Mouse (Mus musculus): ENCODE results near the gene Gm10715.
"Not testable (repeated sequence)": the region's sequence is repeated elsewhere in the genome, so short reads cannot be mapped to it uniquely, and the experiment has no call there.

The Gm10715 gene

GRCm38 (mm10) chr9:3036577-3036976 is at the start of gene Gm10715:
Gene Gm10715 (plus strand): TSS chr9:3036877.
- DNase-seq (ENCODE audit: low read depth, low spot score) = not testable (repeated sequence)

DNA sequence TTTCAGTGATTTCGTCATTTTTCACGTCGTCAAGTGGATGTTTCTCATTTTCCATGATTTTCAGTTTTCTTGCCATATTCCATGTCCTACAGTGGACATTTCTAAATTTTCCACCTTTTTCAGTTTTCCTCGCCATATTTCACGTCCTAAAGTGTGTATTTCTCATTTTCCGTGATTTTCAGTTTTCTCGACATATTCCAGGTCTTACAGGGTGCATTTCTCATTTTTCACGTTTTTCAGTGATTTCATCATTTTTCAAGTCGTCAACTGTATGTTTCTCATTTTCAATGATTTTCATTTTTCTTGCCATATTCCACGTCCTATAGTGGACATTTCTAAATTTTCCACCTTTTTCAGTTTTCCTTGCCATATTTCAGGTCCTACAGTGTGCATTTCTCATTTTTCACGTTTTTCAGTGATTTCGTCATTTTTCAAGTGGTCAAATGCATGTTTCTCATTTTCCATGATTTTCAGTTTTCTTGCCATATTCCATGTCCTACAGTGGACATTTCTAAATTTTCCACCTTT is 36.2 kb upstream of the Gm10715 start, which contains the start of gene Gm10722:
Gm10722 (plus strand) TSS at position 478 of the 528 bp plus-strand sequence.
- DNase-seq (ENCODE audit: low read depth, low spot score) = not testable (repeated sequence)

- not testable (repeated sequence) for DNase-seq (ENCODE audit: low read depth, low spot score)
These were observed 35.7 kb upstream of the Gm10715 start for GRCm38 (mm10) chr9:3001006-3001405.

- DNase-seq (ENCODE audit: low read depth, low spot score) = not testable (repeated sequence)
These were observed 34.6 kb upstream of the Gm10715 start for GRCm38 (mm10) chr9:3001948-3002659.

DNA sequence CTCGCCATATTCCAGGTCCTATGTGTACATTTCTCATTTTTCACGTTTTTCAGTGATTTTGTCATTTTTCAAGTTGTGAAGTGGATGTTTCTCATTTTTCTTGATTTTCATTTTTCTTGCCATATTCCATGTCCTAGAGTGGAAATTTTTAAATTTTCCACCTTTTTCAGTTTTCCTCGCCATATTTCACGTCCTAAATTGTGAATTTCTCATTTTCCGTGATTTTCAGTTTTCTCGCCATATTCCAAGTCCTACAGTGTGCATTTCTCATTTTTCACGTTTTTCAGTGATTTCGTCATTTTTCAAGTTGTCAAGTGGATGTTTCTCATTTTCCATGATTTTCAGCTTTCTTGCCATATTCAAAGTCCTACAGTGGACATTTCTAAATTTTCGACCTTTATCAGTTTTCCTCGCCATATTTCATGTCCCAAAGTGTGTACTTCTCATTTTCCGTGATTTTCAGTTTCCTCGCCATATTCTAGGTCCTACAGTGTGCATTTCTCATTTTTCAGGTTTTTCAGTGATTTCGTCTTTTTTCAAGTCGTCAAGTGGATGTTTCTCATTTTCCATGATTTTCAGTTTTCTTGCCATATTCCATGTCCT is 33.8 kb upstream of the Gm10715 start, which contains the start of gene Gm11168:
Gm11168 (plus strand) TSS at position 553 of the 603 bp plus-strand sequence.
- DNase-seq (ENCODE audit: low read depth, low spot score) = not testable (repeated sequence)

DNA sequence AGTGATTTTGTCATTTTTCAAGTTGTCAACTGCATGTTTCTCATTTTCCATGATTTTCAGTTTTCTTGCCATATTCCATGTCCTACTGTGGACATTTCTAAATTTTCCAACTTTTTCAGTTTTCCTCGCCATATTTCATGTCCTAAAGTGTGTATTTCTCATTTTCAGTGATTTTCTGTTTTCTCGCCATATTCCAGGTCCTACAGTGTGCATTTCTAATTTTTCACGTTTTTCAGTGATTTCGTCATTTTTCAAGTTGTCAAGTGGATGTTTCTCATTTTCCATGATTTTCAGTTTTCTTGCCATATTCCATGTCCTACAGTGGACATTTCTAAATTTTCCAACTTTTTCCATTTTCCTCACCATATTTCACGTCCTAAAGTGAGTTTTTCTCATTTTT is 30.5 kb upstream of the Gm10715 start:
- not testable (repeated sequence) for DNase-seq (ENCODE audit: low read depth, low spot score)

GRCm38 (mm10) chr9:3006636-3007035 is 30.0 kb upstream of the Gm10715 start:
- not testable (repeated sequence) for DNase-seq (ENCODE audit: low read depth, low spot score)

GRCm38 (mm10) chr9:3007272-3007671 is 29.4 kb upstream of the Gm10715 start:
- not testable (repeated sequence) for DNase-seq (ENCODE audit: low read depth, low spot score)

GRCm38 (mm10) chr9:3009331-3009730 is 27.3 kb upstream of the Gm10715 start:
- DNase-seq (ENCODE audit: low read depth, low spot score) = not testable (repeated sequence)

GRCm38 (mm10) chr9:3012054-3012621 is 24.5 kb upstream of the Gm10715 start:
- DNase-seq (ENCODE audit: low read depth, low spot score) = not testable (repeated sequence)

DNA sequence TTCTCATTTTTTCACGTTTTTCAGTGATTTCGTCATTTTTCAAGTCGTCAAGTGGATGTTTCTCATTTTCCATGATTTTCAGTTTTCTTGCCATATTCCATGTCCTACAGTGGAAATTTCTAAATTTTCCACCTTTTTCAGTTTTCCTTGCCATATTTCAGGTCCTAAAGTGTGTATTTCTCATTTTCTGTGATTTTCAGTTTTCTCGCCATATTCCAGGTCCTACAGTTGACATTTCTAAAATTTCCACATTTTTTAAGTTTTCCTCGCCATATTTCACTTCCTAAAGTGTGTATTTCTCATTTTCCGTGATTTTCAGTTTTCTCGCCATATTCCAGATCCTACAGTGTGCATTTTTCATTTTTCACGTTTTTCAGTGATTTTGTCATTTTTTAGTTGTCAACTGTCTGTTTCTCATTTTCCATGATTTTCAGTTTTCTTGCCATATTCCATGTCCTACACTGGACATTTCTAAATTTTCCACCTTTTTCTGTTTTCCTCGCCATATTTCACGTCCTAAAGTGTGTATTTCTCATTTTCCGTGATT is 23.9 kb upstream of the Gm10715 start, which contains the start of gene Gm10721:
Gm10721 (plus strand) TSS at position 408 of the 547 bp plus-strand sequence.
- not testable (repeated sequence) for DNase-seq (ENCODE audit: low read depth, low spot score)

DNA sequence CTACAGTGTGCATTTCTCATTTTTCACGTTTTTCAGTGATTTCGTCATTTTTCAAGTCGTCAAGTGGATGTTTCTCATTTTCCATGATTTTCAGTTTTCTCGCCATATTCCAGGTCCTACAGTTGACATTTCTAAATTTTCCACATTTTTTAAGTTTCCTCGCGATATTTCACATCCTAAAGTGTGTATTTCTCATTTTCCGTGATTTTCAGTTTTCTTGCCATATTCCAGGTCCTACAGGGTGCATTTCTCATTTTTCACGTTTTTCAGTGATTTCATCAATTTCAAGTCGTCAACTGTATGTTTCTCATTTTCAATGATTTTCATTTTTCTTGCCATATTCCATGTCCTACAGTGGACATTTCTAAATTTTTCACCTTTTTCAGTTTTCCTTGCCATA is 21.3 kb upstream of the Gm10715 start, which contains the start of gene Gm10720:
Gm10720 (plus strand) TSS at position 301 of the 400 bp plus-strand sequence.
- not testable (repeated sequence) for DNase-seq (ENCODE audit: low read depth, low spot score)

DNA sequence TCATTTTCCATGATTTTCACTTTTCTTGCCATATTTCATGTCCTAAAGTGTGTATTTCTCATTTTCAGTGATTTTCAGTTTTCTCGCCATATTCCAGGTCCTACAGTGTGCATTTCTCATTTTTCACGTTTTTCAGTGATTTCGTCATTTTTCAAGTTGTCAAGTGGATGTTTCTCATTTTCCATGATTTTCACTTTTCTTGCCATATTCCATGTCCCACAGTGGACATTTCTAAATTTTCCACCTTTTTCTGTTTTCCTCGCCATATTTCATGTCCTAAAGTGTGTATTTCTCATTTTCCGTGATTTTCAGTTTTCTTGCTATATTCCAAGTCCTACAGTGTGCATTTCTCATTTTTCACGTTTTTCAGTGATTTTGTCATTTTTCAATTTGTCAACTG is 20.8 kb upstream of the Gm10715 start:
- not testable (repeated sequence) for DNase-seq (ENCODE audit: low read depth, low spot score)

DNA sequence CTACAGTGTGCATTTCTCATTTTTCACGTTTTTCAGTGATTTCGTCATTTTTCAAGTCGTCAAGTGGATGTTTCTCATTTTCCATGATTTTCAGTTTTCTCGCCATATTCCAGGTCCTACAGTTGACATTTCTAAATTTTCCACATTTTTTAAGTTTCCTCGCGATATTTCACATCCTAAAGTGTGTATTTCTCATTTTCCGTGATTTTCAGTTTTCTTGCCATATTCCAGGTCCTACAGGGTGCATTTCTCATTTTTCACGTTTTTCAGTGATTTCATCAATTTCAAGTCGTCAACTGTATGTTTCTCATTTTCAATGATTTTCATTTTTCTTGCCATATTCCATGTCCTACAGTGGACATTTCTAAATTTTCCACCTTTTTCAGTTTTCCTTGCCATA is 19.6 kb upstream of the Gm10715 start, which contains the start of gene Gm10719:
Gm10719 (plus strand) TSS at position 301 of the 400 bp plus-strand sequence.
- DNase-seq (ENCODE audit: low read depth, low spot score) = not testable (repeated sequence)

DNA sequence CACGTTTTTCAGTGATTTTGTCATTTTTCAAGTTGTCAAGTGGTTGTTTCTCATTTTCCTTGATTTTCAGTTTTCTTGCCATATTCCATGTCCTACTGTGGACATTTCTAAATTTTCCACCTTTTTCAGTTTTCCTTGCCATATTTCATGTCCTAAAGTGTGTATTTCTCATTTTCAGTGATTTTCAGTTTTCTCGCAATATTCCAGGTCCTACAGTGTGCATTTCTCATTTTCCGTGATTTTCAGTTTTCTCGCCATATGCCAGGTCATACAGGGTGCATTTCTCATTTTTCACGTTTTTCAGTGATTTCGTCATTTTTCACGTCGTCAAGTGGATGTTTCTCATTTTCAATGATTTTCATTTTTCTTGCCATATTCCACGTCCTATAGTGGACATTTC is 17.7 kb upstream of the Gm10715 start:
- not testable (repeated sequence) for DNase-seq (ENCODE audit: low read depth, low spot score)

DNA sequence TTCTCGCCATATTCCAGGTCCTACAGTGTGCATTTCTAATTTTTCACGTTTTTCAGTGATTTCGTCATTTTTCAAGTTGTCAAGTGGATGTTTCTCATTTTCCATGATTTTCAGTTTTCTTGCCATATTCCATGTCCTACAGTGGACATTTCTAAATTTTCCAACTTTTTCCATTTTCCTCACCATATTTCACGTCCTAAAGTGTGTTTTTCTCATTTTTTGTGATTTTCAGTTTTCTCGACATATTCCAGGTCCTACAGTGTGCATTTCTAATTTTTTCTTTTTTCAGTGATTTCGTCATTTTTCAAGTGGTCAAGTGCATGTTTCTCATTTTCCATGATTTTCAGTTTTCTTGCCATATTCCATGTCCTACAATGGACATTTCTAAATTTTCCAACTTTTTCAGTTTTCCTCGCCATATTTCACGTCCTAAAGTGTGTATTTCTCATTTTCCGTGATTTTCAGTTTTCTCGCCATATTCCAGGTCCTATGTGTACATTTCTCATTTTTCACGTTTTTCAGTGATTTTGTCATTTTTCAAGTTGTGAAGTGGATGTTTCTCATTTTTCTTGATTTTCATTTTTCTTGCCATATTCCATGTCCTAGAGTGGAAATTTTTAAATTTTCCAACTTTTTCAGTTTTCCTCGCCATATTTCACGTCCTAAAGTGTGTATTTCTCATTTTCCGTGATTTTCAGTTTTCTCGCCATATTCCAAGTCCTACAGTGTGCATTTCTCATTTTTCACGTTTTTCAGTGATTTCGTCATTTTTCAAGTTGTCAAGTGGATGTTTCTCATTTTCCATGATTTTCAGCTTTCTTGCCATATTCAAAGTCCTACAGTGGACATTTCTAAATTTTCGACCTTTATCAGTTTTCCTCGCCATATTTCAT is 16.6 kb upstream of the Gm10715 start:
- not testable (repeated sequence) for DNase-seq (ENCODE audit: low read depth, low spot score)

DNA sequence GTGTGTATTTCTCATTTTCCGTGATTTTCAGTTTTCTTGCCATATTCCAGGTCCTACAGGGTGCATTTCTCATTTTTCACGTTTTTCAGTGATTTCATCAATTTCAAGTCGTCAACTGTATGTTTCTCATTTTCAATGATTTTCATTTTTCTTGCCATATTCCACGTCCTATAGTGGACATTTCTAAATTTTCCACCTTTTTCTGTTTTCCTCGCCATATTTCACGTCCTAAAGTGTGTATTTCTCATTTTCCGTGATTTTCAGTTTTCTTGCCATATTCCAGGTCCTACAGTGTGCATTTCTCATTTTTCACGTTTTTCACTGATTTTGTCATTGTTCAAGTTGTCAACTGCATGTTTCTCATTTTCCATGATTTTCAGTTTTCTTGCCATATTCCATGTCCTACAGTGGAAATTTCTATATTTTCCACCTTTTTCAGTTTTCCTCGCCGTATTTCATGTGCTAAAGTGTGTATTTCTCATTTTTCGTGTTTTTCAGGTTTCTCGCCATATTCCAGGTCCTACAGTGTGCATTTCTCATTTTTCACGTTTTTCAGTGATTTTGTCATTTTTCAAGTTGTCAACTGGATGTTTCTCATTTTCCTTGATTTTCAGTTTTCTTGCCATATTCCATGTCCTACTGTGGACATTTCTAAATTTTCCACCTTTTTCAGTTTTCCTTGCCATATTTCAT is 14.2 kb upstream of the Gm10715 start:
- not testable (repeated sequence) for DNase-seq (ENCODE audit: low read depth, low spot score)

DNA sequence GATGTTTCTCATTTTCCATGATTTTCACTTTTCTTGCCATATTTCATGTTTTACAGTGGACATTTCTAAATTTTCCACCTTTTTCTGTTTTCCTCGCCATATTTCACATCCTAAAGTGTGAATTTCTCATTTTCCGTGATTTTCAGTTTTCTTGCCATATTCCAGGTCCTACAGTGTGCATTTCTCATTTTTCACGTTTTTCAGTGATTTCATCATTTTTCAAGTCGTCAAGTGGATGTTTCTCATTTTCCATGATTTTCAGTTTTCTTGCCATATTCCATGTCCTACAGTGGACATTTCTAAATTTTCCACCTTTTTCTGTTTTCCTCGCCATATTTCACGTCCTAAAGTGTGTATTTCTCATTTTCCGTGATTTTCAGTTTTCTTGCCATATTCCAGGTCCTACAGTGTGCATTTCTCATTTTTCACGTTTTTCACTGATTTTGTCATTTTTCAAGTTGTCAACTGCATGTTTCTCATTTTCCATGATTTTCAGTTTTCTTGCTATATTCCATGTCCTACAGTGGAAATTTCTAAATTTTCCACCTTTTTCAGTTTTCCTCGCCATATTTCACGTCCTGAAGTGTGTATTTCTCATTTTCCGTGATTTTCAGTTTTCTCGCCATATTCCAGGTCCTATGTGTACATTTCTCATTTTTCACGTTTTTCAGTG is 13.2 kb upstream of the Gm10715 start, which contains the start of gene Gm10718:
Gm10718 (plus strand) TSS at position 236 of the 673 bp plus-strand sequence.
- not testable (repeated sequence) for DNase-seq (ENCODE audit: low read depth, low spot score)

GRCm38 (mm10) chr9:3023985-3024648 is 12.6 kb upstream of the Gm10715 start:
- not testable (repeated sequence) for DNase-seq (ENCODE audit: low read depth, low spot score)
